Mouse (Mus musculus) liver, postnatal 0 days (tissue): ENCODE results near the gene Rsph6a. TPM values are rescaled to one million over a fixed set of nuclear protein-coding genes. Genes with fewer than 3 reads are reported as not detected.
A peak's percentile ranks its signal among the peaks of the same experiment; 100 is the strongest.

Source experiments
- ATAC-seq: fragments of 200-750 bp; cut with Nextera tagmentation; 2 replicates; pipeline ENCODE4 v1.8.0; 2017; ENCODE audit warnings: mild to moderate bottlenecking, moderate library complexity
- DNase-seq: peaks from one replicate; pipeline ENCODE4 v3.0.0-alpha.2; 2016
- H3K27ac ChIP-seq: fragments of 300-500 bp; sonication (generic); 2 replicates; pipeline ENCODE4 v1.5.1; 2014; ENCODE audit warnings: antibody characterized with exemption, moderate library complexity, mild to moderate bottlenecking, low read depth
- H3K27me3 ChIP-seq: fragments of 300-500 bp; sonication (generic); 2 replicates; pipeline ENCODE4 v1.6.1; 2014; ENCODE audit warnings: low read length, control low read depth, mixed read lengths; ENCODE audit not compliant: insufficient read depth
- H3K36me3 ChIP-seq: fragments of 300-500 bp; sonication (generic); replicated peaks from 2 replicates; pipeline ENCODE4 v1.6.1; 2014; ENCODE audit warnings: mild to moderate bottlenecking, control low read depth, low read length, moderate library complexity, mixed read lengths; ENCODE audit not compliant: insufficient read depth
- H3K4me1 ChIP-seq: fragments of 300-500 bp; sonication (generic); 2 replicates; pipeline ENCODE4 v1.6.1; 2014; ENCODE audit warnings: antibody characterized with exemption, mild to moderate bottlenecking, control low read depth; ENCODE audit not compliant: insufficient read depth
- H3K4me2 ChIP-seq: fragments of 300-500 bp; sonication (generic); 2 replicates; pipeline ENCODE4 v1.6.1; 2014; ENCODE audit warnings: low read depth, mild to moderate bottlenecking, low read length, moderate library complexity, mixed read lengths
- H3K4me3 ChIP-seq: fragments of 300-500 bp; sonication (generic); 2 replicates; pipeline ENCODE4 v1.5.1; 2014; ENCODE audit warnings: low read depth, low read length
- H3K9ac ChIP-seq: fragments of 300-500 bp; sonication (generic); replicated peaks from 2 replicates; pipeline ENCODE4 v1.6.1; 2014; ENCODE audit warnings: mild to moderate bottlenecking, moderate library complexity
- H3K9me3 ChIP-seq: fragments of 300-500 bp; sonication (generic); 2 replicates; pipeline ENCODE4 v1.6.1; 2016; ENCODE audit warnings: mild to moderate bottlenecking, control low read depth, low read length, mixed read lengths
- CTCF ChIP-seq: sonication (generic); IDR thresholded peaks from 2 replicates; pipeline ENCODE4 v1.5.1; 2016; ENCODE audit warnings: antibody characterized with exemption, low read depth
- EP300 ChIP-seq: IDR thresholded peaks from 2 replicates; pipeline ENCODE4 v1.6.1; 2016; ENCODE audit warnings: antibody characterized with exemption, low read depth, mild to moderate bottlenecking
- WGBS: fragments of 180-500 bp; shearing (Covaris S2); extraction: QIAGEN DNeasy Blood & Tissue Kit; methylation state at CpG from one replicate; pipeline ENCODE4 v1.1.7; 2014; ENCODE audit not compliant: insufficient replicate concordance; 5-methylcytosine and 5-hydroxymethylcytosine counted together
- polyA plus RNA-seq: library from polyadenylated mRNA; unstranded; fragments of >200 nt; fragmentation: Nextera tagmentation; extraction: Ambion mirVana; gene quantifications from 2 replicates; pipeline ENCODE4 v1.2.1, GENCODE M21; 2015

The Rsph6a gene
- polyA plus RNA-seq, 1 experiment from 2014 or later: not detected

GRCm38 (mm10) chr7:19085495-19085894, 31.0 kb downstream of the Rsph6a start:
- H3K9ac ChIP-seq: no peak overlapping the region
- 7% methylated on average over 6 of the region's 6 CpGs for WGBS

DNA sequence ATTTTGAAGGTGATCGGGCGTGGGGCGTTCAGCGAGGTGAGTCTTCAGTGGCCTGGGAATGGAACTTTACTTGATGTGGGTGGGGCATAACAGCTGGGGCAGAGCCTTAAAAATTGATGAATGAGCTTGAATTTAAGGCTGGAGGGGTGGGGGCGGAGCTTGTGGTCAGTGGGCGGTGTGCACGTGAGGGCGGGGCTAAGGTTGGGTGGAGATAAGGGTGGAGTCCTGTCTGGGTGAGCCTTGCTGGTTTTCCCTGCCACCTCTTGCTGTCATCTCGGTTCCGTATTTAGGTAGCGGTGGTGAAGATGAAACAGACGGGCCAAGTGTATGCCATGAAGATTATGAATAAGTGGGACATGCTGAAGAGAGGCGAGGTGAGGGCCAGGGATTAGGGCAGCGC, 31.6 kb downstream of the Rsph6a start:
- 5% methylated on average over 14 of the region's 14 CpGs for WGBS
- Histone ChIP-seq H3K4me1 (peaks cover 40% of the 10 kb centered on the region), H3K36me3 (peaks cover 4% of the 10 kb centered on the region; the same call in 1 of the 2 replicates), H3K27me3 (peaks cover 41% of the 10 kb centered on the region), H3K27ac (peak overlapping the region; percentile 20; the same call in 1 of the 2 replicates), H3K4me3 (no peak overlapping the region), H3K9ac (no peak overlapping the region), H3K4me2 (peak overlapping the region; percentile 52), H3K9me3 (no peaks in the 10 kb centered on the region)
- peak; percentile 90 for DNase-seq
- ATAC-seq: peak; percentile 69
- no peak for TF ChIP-seq EP300
- TF ChIP-seq CTCF: no peak

More at GRCm38 (mm10) chr7:19085495-19085894, 31.0 kb downstream of the Rsph6a start:
- H3K4me2 ChIP-seq: peak overlapping the region; percentile 52
- H3K27ac ChIP-seq: peak overlapping the region; percentile 44
- H3K4me3 ChIP-seq: 0 out of 2 replicates have a peak overlapping the region, but pooled peaks have one; percentile 17
- H3K27me3 ChIP-seq: peaks cover 40% of the 10 kb centered on the region
- H3K4me1 ChIP-seq: peaks cover 40% of the 10 kb centered on the region
- H3K36me3 ChIP-seq: peaks cover 7% of the 10 kb centered on the region; the same call in 1 of the 2 replicates
- H3K9me3 ChIP-seq: no peaks in the 10 kb centered on the region
- ATAC-seq: peak; percentile 20; the same call in 1 of the 2 replicates
- peak; percentile 19 for DNase-seq
- TF ChIP-seq EP300 (no peak), CTCF (no peak)

DNA sequence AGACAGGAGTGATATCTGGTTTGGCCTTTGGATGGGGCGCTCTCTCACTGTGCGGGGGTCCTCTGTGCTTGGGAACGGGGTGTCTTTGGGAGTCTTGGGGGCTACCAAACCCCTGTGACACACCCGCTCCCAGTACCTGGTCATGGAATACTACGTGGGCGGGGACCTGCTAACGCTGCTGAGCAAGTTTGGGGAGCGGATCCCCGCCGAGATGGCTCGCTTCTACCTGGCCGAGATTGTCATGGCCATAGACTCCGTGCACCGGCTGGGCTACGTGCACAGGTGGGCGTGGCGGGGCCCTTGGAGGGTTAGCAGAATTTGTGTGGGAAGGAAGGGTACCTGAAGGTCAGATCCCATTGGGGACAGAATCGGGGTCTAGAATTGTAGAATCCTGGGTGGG, 32.3 kb downstream of the Rsph6a start:
- H3K4me1 ChIP-seq: peaks cover 40% of the 10 kb centered on the region
- peak overlapping the region; percentile 52; the same call in 1 of the 2 replicates for H3K4me2 ChIP-seq
- 62% methylated on average over 18 of the region's 18 CpGs for WGBS
- ATAC-seq: no peak
- 0 out of 2 replicates have a peak, but pooled peaks cover 2% of the 10 kb centered on the region for H3K36me3 ChIP-seq
- no peak overlapping the region for H3K4me3 ChIP-seq
- H3K9me3 ChIP-seq: no peaks in the 10 kb centered on the region
- peaks cover 48% of the 10 kb centered on the region for H3K27me3 ChIP-seq
- DNase-seq: no peak
- no peak overlapping the region for H3K27ac ChIP-seq
- H3K9ac ChIP-seq: no peak overlapping the region
- no peak for TF ChIP-seq CTCF
- TF ChIP-seq EP300: no peak

GRCm38 (mm10) chr7:19088813-19089212, 34.3 kb downstream of the Rsph6a start:
- TF ChIP-seq CTCF: peak; percentile 91
- TF ChIP-seq EP300: no peak
- no peak overlapping the region for H3K4me3 ChIP-seq
- no peak overlapping the region for H3K4me2 ChIP-seq
- ATAC-seq (no peak), DNase-seq (peak; percentile 82)
- 0 out of 2 replicates have a peak, but pooled peaks cover 2% of the 10 kb centered on the region for H3K36me3 ChIP-seq
- H3K27ac ChIP-seq: no peak overlapping the region
- H3K27me3 ChIP-seq: peaks cover 57% of the 10 kb centered on the region
- no peak overlapping the region for H3K9ac ChIP-seq
- 26% methylated on average over 10 of the region's 10 CpGs for WGBS
- H3K9me3 ChIP-seq: no peaks in the 10 kb centered on the region
- peaks cover 37% of the 10 kb centered on the region for H3K4me1 ChIP-seq

GRCm38 (mm10) chr7:19091913-19092312, 37.4 kb downstream of the Rsph6a start:
- Histone ChIP-seq H3K9me3 (no peaks in the 10 kb centered on the region), H3K4me3 (no peak overlapping the region), H3K4me2 (no peak overlapping the region), H3K4me1 (peaks cover 26% of the 10 kb centered on the region), H3K27ac (no peak overlapping the region), H3K36me3 (0 out of 2 replicates have a peak, but pooled peaks cover 2% of the 10 kb centered on the region), H3K27me3 (peaks cover 63% of the 10 kb centered on the region), H3K9ac (no peak overlapping the region)
- TF ChIP-seq EP300: no peak
- TF ChIP-seq CTCF: no peak
- 46% methylated on average over 17 of the region's 17 CpGs for WGBS
- ATAC-seq (no peak), DNase-seq (no peak)

- no peaks in the 10 kb centered on the region for H3K9me3 ChIP-seq
- peaks cover 26% of the 10 kb centered on the region for H3K4me1 ChIP-seq
- ATAC-seq (peak; percentile 1; the same call in 1 of the 2 replicates), DNase-seq (peak; percentile 51)
- H3K36me3 ChIP-seq: peaks cover 2% of the 10 kb centered on the region; the same call in 1 of the 2 replicates
- WGBS: 12% methylated on average over 38 of the region's 38 CpGs
- peaks cover 56% of the 10 kb centered on the region for H3K27me3 ChIP-seq
- no peak for TF ChIP-seq CTCF
- no peak for TF ChIP-seq EP300
- H3K9ac ChIP-seq: no peak overlapping the region
- H3K27ac ChIP-seq: no peak overlapping the region; the same call in 1 of the 2 replicates
- H3K4me2 ChIP-seq: peak overlapping the region; percentile 99
- peak overlapping the region; percentile 68 for H3K4me3 ChIP-seq
Measured at GRCm38 (mm10) chr7:19092381-19093173, 38.1 kb downstream of the Rsph6a start.
